Mouse (Mus musculus) lung, embryonic 16.5 days (tissue): Measurements from ENCODE around the gene Cxcl15. TPM values are rescaled to one million over a fixed set of nuclear protein-coding genes. Genes with fewer than 3 reads are reported as not detected.
"Not testable (repeated sequence)": the region's sequence is repeated elsewhere in the genome, so short reads cannot be mapped to it uniquely, and the experiment has no call there.

Source experiments
- ATAC-seq: fragments of 200-750 bp; cut with Nextera tagmentation; 2 replicates; pipeline ENCODE4 v1.8.0; 2017; ENCODE audit warnings: low read depth, mild to moderate bottlenecking, moderate library complexity
- H3K27ac ChIP-seq: fragments of 300-500 bp; sonication (generic); 2 replicates; pipeline ENCODE4 v1.5.1; 2014; ENCODE audit warnings: mild to moderate bottlenecking, control low read depth, low read length
- H3K27me3 ChIP-seq: fragments of 300-500 bp; sonication (generic); 2 replicates; pipeline ENCODE4 v1.6.1; 2014; ENCODE audit warnings: low read depth, low read length, mixed read lengths; ENCODE audit not compliant: control insufficient read depth, insufficient read depth
- H3K36me3 ChIP-seq: fragments of 300-500 bp; sonication (generic); 2 replicates; pipeline ENCODE4 v1.6.1; 2014; ENCODE audit warnings: low read length; ENCODE audit not compliant: control insufficient read depth, insufficient read depth
- H3K4me1 ChIP-seq: fragments of 300-500 bp; sonication (generic); replicated peaks from 2 replicates; pipeline ENCODE4 v1.6.1; 2014; ENCODE audit warnings: low read length, mixed read lengths; ENCODE audit not compliant: control insufficient read depth, insufficient read depth
- H3K4me2 ChIP-seq: fragments of 300-500 bp; sonication (generic); 2 replicates; pipeline ENCODE4 v1.6.1; 2014; ENCODE audit warnings: low read depth, low read length, control low read depth
- H3K4me3 ChIP-seq: fragments of 300-500 bp; sonication (generic); 2 replicates; pipeline ENCODE4 v1.5.1; 2014; ENCODE audit warnings: mild to moderate bottlenecking, low read length, control low read depth
- H3K9ac ChIP-seq: fragments of 300-500 bp; sonication (generic); 2 replicates; pipeline ENCODE4 v1.6.1; 2014; ENCODE audit warnings: low read length, control low read depth
- H3K9me3 ChIP-seq: fragments of 300-500 bp; sonication (generic); 2 replicates; pipeline ENCODE4 v1.6.1; 2016; ENCODE audit warnings: low read length; ENCODE audit not compliant: control insufficient read depth
- WGBS: fragments of 180-500 bp; shearing (Covaris S2); extraction: QIAGEN DNeasy Blood & Tissue Kit; methylation state at CpG from one replicate; pipeline ENCODE4 v1.1.7; 2014; 5-methylcytosine and 5-hydroxymethylcytosine counted together
- polyA plus RNA-seq: library from polyadenylated mRNA; unstranded; fragments of >200 nt; fragmentation: Nextera tagmentation; extraction: Ambion mirVana; gene quantifications from 2 replicates; pipeline ENCODE4 v1.2.1, GENCODE M21; 2015

Gene Cxcl15
- polyA plus RNA-seq, 1 experiment from 2014 or later = 25.4 TPM

GRCm38 (mm10) chr5:90819756-90820155, 25.4 kb downstream of the Cxcl15 start:
- H3K27ac ChIP-seq = no peak overlapping the region
- H3K4me3 ChIP-seq = no peak overlapping the region
- no peaks in the 10 kb centered on the region for H3K9me3 ChIP-seq
- no peaks in the 10 kb centered on the region for H3K4me1 ChIP-seq
- peak; percentile 80 for ATAC-seq
- H3K4me2 ChIP-seq = no peak overlapping the region
- no peaks in the 10 kb centered on the region for H3K36me3 ChIP-seq
- H3K9ac ChIP-seq = no peak overlapping the region
- H3K27me3 ChIP-seq = no peaks in the 10 kb centered on the region

DNA sequence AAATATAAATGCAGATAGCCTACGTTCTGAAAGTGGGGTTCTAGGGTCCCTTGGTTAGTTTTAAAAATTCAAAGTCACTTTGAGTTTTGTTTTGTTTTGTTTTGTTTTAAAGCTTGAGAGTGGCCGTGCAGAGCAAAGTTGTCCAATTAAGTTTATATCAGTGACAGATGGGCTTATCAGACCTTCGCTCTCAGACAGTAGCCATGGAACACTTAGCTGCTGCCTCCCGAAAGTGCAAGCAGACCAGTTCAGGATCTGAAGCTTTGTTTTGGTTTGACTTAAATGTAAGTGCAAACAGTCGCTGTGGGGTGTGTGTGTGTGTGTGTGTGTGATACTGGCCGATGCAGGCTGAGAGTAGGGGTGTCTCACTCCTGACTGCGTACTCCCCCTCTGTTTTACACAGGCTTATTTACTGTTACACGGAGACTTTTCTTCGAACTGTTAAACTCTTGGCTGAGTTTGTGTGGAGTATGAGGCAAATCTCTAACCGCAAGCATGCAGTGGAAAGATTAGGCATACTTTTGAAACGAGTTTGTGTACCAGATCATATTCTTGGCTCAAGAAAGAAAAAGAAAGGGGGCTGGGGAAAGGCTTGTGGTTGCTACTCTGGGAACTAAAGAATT, 37.9 kb downstream of the Cxcl15 start:
- Histone ChIP-seq H3K4me2 (peak overlapping the region; percentile 39), H3K27ac (peak overlapping the region; percentile 60), H3K9ac (peak overlapping the region; percentile 42), H3K27me3 (no peaks in the 10 kb centered on the region), H3K9me3 (no peaks in the 10 kb centered on the region), H3K36me3 (no peaks in the 10 kb centered on the region), H3K4me1 (peaks cover 11% of the 10 kb centered on the region), H3K4me3 (peak overlapping the region; percentile 10; the same call in 1 of the 2 replicates)
- WGBS = 29% methylated on average over 11 of the region's 11 CpGs
- peak; percentile 83 for ATAC-seq

- peak; percentile 70 for ATAC-seq
- peak overlapping the region; percentile 52 for H3K27ac ChIP-seq
- no peaks in the 10 kb centered on the region for H3K36me3 ChIP-seq
- H3K4me2 ChIP-seq = peak overlapping the region; percentile 39; the same call in 1 of the 2 replicates
- peak overlapping the region; percentile 10; the same call in 1 of the 2 replicates for H3K4me3 ChIP-seq
- peaks cover 11% of the 10 kb centered on the region for H3K4me1 ChIP-seq
- no peaks in the 10 kb centered on the region for H3K9me3 ChIP-seq
- no peak overlapping the region; the same call in 1 of the 2 replicates for H3K9ac ChIP-seq
- 66% methylated on average over 8 of the region's 8 CpGs for WGBS
- no peaks in the 10 kb centered on the region for H3K27me3 ChIP-seq
These were observed 38.5 kb downstream of the Cxcl15 start for GRCm38 (mm10) chr5:90832768-90833388.

DNA sequence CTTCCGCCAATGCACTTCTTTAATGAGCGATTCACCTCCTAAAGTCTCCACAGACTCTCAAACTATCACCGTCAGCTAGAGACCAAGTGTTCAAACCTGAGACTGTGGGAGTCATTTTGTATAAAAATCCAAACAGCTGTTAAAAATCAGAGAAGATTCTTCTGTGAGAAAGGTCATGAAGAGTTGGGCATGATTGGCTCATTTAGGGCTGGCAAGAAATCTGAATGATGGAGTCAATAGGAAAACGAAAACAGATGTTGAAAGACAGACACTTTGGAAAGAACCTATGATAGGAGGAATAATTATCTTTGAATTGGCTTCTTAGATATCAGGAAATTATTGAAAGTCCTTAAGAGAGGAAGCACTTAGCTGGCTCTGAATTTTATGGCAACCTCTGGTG, 40.1 kb downstream of the Cxcl15 start:
- no peak overlapping the region for H3K9ac ChIP-seq
- H3K27me3 ChIP-seq = no peaks in the 10 kb centered on the region
- 81% methylated on average over 4 of the region's 4 CpGs for WGBS
- H3K4me1 ChIP-seq = peaks cover 11% of the 10 kb centered on the region
- no peaks in the 10 kb centered on the region for H3K36me3 ChIP-seq
- H3K27ac ChIP-seq = no peak overlapping the region
- no peaks in the 10 kb centered on the region for H3K9me3 ChIP-seq
- H3K4me3 ChIP-seq = no peak overlapping the region
- H3K4me2 ChIP-seq = no peak overlapping the region
- no peak for ATAC-seq

DNA sequence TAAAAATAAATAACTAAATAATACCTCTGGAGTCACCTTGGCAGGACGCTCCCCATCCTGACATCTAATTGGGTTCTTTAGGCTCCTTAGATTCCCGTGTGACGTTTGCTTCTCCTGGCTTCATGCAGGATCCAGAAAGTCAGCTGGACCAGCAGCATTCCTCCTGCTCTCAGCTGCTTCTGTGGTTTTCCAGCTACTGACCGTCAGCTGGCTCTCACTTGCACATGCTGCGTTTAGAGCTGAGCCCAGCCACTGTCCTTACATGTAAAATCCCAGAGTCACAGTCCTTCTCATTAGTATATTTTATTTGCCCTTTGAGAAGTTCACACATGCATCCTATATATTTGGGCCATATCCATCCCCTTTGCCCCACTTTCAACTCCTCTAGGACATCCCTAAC, 44.2 kb downstream of the Cxcl15 start:
- WGBS = 51% methylated on average over 5 of the region's 5 CpGs

GRCm38 (mm10) chr5:90840902-90841869, 46.9 kb downstream of the Cxcl15 start:
- no peaks in the 10 kb centered on the region for H3K9me3 ChIP-seq
- H3K27ac ChIP-seq = no peak overlapping the region
- no peaks in the 10 kb centered on the region for H3K36me3 ChIP-seq
- 0 out of 2 replicates have a peak, but pooled peaks cover 3% of the 10 kb centered on the region for H3K4me1 ChIP-seq
- 58% methylated on average over 7 of the region's 7 CpGs for WGBS
- H3K9ac ChIP-seq = no peak overlapping the region
- no peaks in the 10 kb centered on the region for H3K27me3 ChIP-seq
- H3K4me3 ChIP-seq = no peak overlapping the region
- peak; percentile 81 for ATAC-seq
- H3K4me2 ChIP-seq = no peak overlapping the region

More for the DNA sequence above, 44.2 kb downstream of the Cxcl15 start:
- no peak overlapping the region for H3K4me2 ChIP-seq
- H3K9me3 ChIP-seq = no peaks in the 10 kb centered on the region
- no peaks in the 10 kb centered on the region for H3K27me3 ChIP-seq
- H3K36me3 ChIP-seq = no peaks in the 10 kb centered on the region
- H3K27ac ChIP-seq = no peak overlapping the region
- H3K9ac ChIP-seq = no peak overlapping the region
- H3K4me1 ChIP-seq = 0 out of 2 replicates have a peak, but pooled peaks cover 3% of the 10 kb centered on the region
- no peak for ATAC-seq
- H3K4me3 ChIP-seq = no peak overlapping the region

DNA sequence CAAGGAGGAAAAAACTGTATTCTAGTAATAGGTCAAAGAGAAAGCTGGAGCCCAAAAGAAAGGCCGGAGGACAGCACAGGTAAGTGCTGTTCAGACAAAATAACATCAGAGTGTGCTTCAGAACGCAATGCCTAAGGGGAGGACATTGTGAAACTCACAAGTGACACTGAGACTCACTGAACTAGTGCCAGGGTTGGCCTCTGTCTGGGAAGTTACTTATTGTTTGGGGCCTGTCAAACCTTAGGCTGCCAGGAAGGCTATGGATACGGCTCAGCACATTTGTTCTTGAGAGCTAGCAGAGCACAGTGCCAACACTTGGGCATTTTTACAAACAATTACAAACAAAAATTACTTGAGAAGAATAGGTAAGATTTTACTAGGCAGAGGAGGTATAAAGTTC, 49.6 kb downstream of the Cxcl15 start:
- Histone ChIP-seq H3K4me3 (no peak overlapping the region), H3K27me3 (no peaks in the 10 kb centered on the region), H3K27ac (no peak overlapping the region), H3K9me3 (no peaks in the 10 kb centered on the region), H3K4me1 (0 out of 2 replicates have a peak, but pooled peaks cover 3% of the 10 kb centered on the region), H3K9ac (no peak overlapping the region), H3K36me3 (no peaks in the 10 kb centered on the region), H3K4me2 (no peak overlapping the region)
- no peak for ATAC-seq
- 66% methylated on average over 3 of the region's 3 CpGs for WGBS

GRCm38 (mm10) chr5:90850096-90850495, 55.8 kb downstream of the Cxcl15 start:
- not testable (repeated sequence) for H3K4me1 ChIP-seq, H3K27ac ChIP-seq, H3K4me3 ChIP-seq, H3K4me2 ChIP-seq, H3K9ac ChIP-seq, H3K9me3 ChIP-seq, H3K27me3 ChIP-seq, H3K36me3 ChIP-seq, ATAC-seq
- WGBS = 84% methylated on average over 7 of the region's 7 CpGs

- H3K27me3 ChIP-seq, H3K4me1 ChIP-seq, H3K4me3 ChIP-seq, H3K27ac ChIP-seq, H3K9me3 ChIP-seq, H3K36me3 ChIP-seq, H3K9ac ChIP-seq, H3K4me2 ChIP-seq, ATAC-seq: not testable (repeated sequence)
- WGBS = 94% methylated on average over 11 of the region's 11 CpGs
These were observed 57.1 kb downstream of the Cxcl15 start for GRCm38 (mm10) chr5:90851391-90851790.
